Mouse (Mus musculus) bone marrow macrophage, adult 2 months (primary cell): Measurements from ENCODE around the gene Gm42715. TPM values are rescaled to one million over a fixed set of nuclear protein-coding genes. Genes with fewer than 3 reads are reported as not detected.

Experiments used
- H3K27ac ChIP-seq: 2 replicates; pipeline ENCODE4 v1.5.1; 2012; ENCODE audit warnings: low read depth, low read length; ENCODE audit not compliant: insufficient read depth
- H3K4me1 ChIP-seq: 2 replicates; pipeline ENCODE4 v1.6.1; 2012; ENCODE audit warnings: low read length; ENCODE audit not compliant: control insufficient read depth, insufficient read depth
- H3K4me3 ChIP-seq: 2 replicates; pipeline ENCODE4 v1.5.1; 2012; ENCODE audit warnings: mild to moderate bottlenecking, low read length, moderate library complexity; ENCODE audit not compliant: insufficient read depth
- CTCF ChIP-seq: IDR thresholded peaks from 2 replicates; pipeline ENCODE4 v1.5.1; 2012; ENCODE audit warnings: low read depth, mild to moderate bottlenecking, low read length, moderate library complexity
- POLR2A ChIP-seq: IDR thresholded peaks from 2 replicates; pipeline ENCODE4 v1.6.1; 2012; ENCODE audit warnings: mild to moderate bottlenecking, low read depth, low read length, borderline replicate concordance
- polyA plus RNA-seq: library from polyadenylated mRNA; stranded (reverse); fragments of >200 nt; gene quantifications from 2 replicates; pipeline ENCODE4 v1.2.4, GENCODE M21; 2012; ENCODE audit not compliant: missing spikeins, insufficient read depth, insufficient read length

Gene Gm42715
- polyA plus RNA-seq, 1 experiment: 6.2 TPM

GRCm38 (mm10) chr7:127616336-127616735, 97.0 kb downstream of the Gm42715 start:
- Histone ChIP-seq H3K4me3 (no peak overlapping the region), H3K4me1 (peaks cover 2% of the 10 kb centered on the region; the same call in 1 of the 2 replicates), H3K27ac (no peak overlapping the region)
- TF ChIP-seq CTCF (no peak), POLR2A (no peak)

Other genes with a start within 250 kb of the Gm42715 start
- 72.2 and 77.0 TPM in 2 replicates for gene Sephs2, start 245.5 kb upstream of the Gm42715 start, polyA plus RNA-seq
- 42.3 and 49.7 TPM in 2 replicates for gene Itgal, start 223.3 kb upstream of the Gm42715 start, polyA plus RNA-seq
- 14.9 and 16.2 TPM in 2 replicates for gene Zfp768, start 174.0 kb upstream of the Gm42715 start, polyA plus RNA-seq
- gene Zfp747, start 143.5 kb upstream of the Gm42715 start, polyA plus RNA-seq: 6.3 and 6.8 TPM in 2 replicates
- gene 9130019O22Rik, start 132.4 kb upstream of the Gm42715 start, polyA plus RNA-seq: 2.8 and 2.9 TPM in 2 replicates
- 3.4 and 3.9 TPM in 2 replicates for gene E430018J23Rik, start 126.0 kb upstream of the Gm42715 start, polyA plus RNA-seq
- 6.1 and 8.5 TPM in 2 replicates for gene Zfp764, start 112.8 kb upstream of the Gm42715 start, polyA plus RNA-seq
- gene Zfp688, start 97.5 kb upstream of the Gm42715 start, polyA plus RNA-seq: 17.7 and 20.0 TPM in 2 replicates
- gene Zfp689, start 70.4 kb upstream of the Gm42715 start, polyA plus RNA-seq: 1.4 and 1.7 TPM in 2 replicates
- gene Prr14, start 60.0 kb upstream of the Gm42715 start, polyA plus RNA-seq: 67.4 and 69.0 TPM in 2 replicates
- gene Fbrs, start 40.4 kb upstream of the Gm42715 start, polyA plus RNA-seq: 134 and 147 TPM in 2 replicates
- 56.4 and 58.1 TPM in 2 replicates for gene Srcap, start 7.6 kb upstream of the Gm42715 start, polyA plus RNA-seq
- gene Tmem265, start 41.8 kb downstream of the Gm42715 start, polyA plus RNA-seq: 3.4 and 10.8 TPM in 2 replicates
- 64.7 and 68.4 TPM in 2 replicates for gene Phkg2, start 53.8 kb downstream of the Gm42715 start, polyA plus RNA-seq
- 2.7 and 2.9 TPM in 2 replicates for gene Ccdc189, start 69.0 kb downstream of the Gm42715 start, polyA plus RNA-seq
- 42.3 and 44.5 TPM in 2 replicates for gene Rnf40, start 69.2 kb downstream of the Gm42715 start, polyA plus RNA-seq
- gene Zfp629, start 96.2 kb downstream of the Gm42715 start, polyA plus RNA-seq: 11.2 and 11.4 TPM in 2 replicates
- gene Bcl7c, start 189.3 kb downstream of the Gm42715 start, polyA plus RNA-seq: 30.4 and 40.0 TPM in 2 replicates
- not detected in 2 replicates for gene Ctf1, start 193.2 kb downstream of the Gm42715 start, polyA plus RNA-seq
- gene Ctf2, start 212.6 kb downstream of the Gm42715 start, polyA plus RNA-seq: not detected in 2 replicates
- gene Fbxl19, start 225.0 kb downstream of the Gm42715 start, polyA plus RNA-seq: 11.9 and 16.5 TPM in 2 replicates